Mouse (Mus musculus): ENCODE results near the gene Pgpep1l. TPM values are rescaled to one million over a fixed set of nuclear protein-coding genes. Genes with fewer than 3 reads are reported as not detected.
"Not testable (repeated sequence)": the region's sequence is repeated elsewhere in the genome, so short reads cannot be mapped to it uniquely, and the experiment has no call there.

The Pgpep1l gene
- polyA plus RNA-seq, 1 experiment from 2014 or later = not detected

DNA sequence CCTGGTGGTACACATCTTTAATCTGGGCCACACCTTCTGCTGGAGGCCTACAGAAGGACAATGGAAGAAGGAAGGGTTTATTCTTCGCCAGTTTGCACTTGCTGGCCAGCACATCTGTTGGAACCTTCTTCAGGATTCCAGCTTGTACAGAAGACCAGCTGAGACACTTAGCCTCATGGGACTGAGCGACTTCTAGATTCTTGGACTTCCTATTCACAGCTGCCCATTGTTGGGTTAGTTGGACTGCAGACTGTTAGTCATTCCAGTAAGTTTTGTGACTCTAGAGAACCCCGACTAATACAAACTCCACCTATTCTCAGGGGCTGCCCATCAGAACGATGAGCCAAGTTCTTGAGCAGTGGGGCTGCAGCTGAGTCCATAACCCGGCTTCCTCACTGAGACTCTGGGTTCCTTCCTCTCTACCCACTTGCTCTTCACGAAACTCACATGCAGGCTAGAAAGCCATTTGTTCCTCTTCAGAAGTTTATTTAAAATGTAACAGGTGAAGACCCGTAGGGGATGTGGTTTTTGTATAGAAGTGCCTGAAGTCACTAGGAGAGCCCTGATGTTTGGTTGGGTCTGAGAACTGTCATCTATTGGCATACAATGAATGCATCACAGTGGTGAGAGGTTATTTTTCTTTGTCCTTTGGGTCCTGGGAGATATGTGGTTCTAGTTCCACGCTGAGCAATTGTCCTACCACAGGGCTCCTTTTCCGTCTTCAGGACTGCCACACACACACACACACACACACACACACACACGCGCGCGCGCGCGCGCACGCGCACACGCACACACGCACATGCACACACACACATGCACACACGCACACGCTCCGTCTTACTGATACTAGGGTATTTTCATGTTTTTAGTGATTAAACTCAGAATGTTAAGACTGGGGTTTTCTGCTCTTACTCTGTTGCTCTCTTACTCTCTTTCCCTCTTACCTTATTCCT is 22.8 kb upstream of the Pgpep1l start:
- no peaks in the 10 kb centered on the region for H3K9me3 ChIP-seq (replicated peaks; ENCODE audit: control insufficient read depth, low read length)
- no peaks in the 10 kb centered on the region for H3K27me3 ChIP-seq (ENCODE audit: control insufficient read depth, insufficient read depth, low read depth, low read length)
- H3K36me3 ChIP-seq (ENCODE audit: control insufficient read depth, insufficient read depth) = no peaks in the 10 kb centered on the region
- no peak overlapping the region for H3K9ac ChIP-seq (ENCODE audit: low read depth, low read length)
- no peak for ATAC-seq (ENCODE audit: low read depth)
- 73% methylated on average over 24 of the region's 24 CpGs for WGBS (ENCODE audit: insufficient replicate concordance)
- H3K4me3 ChIP-seq (ENCODE audit: low read depth, low read length) = no peak overlapping the region
- no peaks in the 10 kb centered on the region for H3K4me1 ChIP-seq (ENCODE audit: control insufficient read depth, low read depth, low read length)
- H3K27ac ChIP-seq (ENCODE audit: low read length) = no peak overlapping the region; the same call in 1 of the 2 replicates
- no peak overlapping the region for H3K4me2 ChIP-seq (ENCODE audit: low read depth, low read length)

DNA sequence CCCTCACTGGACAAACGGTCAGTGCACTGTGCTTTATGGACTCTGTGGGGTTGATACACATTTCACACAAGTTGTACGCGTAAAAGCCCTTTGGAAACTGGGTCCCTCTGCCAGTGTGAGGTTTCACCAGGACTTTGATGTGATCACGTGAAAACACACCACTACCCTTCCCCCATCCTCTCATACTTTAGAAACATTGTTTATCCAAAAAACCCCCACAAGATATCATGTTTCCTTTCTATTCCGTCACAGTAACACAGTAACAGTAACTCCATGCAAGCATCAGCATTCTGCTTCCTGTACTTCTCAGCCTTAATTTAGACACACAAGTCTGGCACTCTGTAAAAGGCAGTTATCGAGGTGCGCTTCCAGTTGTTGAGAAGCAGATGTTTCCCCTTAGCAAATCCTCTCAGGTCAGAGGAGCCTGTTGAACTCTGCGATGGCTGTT is 21.8 kb upstream of the Pgpep1l start:
- no peaks in the 10 kb centered on the region for H3K27me3 ChIP-seq (ENCODE audit: control insufficient read depth, insufficient read depth, low read depth, low read length)
- 0 out of 2 replicates have a peak, but pooled peaks have one; percentile 27 for ATAC-seq (ENCODE audit: low read depth)
- H3K9me3 ChIP-seq (replicated peaks; ENCODE audit: control insufficient read depth, low read length) = no peaks in the 10 kb centered on the region
- H3K36me3 ChIP-seq (ENCODE audit: control insufficient read depth, insufficient read depth) = no peaks in the 10 kb centered on the region
- no peak overlapping the region for H3K4me3 ChIP-seq (ENCODE audit: low read depth, low read length)
- H3K4me1 ChIP-seq (ENCODE audit: control insufficient read depth, low read depth, low read length) = no peaks in the 10 kb centered on the region
- 46% methylated on average over 8 of the region's 8 CpGs for WGBS (ENCODE audit: insufficient replicate concordance)
- no peak overlapping the region for H3K4me2 ChIP-seq (ENCODE audit: low read depth, low read length)
- H3K9ac ChIP-seq (ENCODE audit: low read depth, low read length) = no peak overlapping the region
- peak overlapping the region; percentile 37 for H3K27ac ChIP-seq (ENCODE audit: low read length)

- Histone ChIP-seq H3K4me3 (ENCODE audit: low read depth, low read length) (no peak overlapping the region), H3K4me2 (ENCODE audit: low read depth, low read length) (no peak overlapping the region), H3K27me3 (ENCODE audit: control insufficient read depth, insufficient read depth, low read depth, low read length) (no peaks in the 10 kb centered on the region), H3K9ac (ENCODE audit: low read depth, low read length) (no peak overlapping the region), H3K4me1 (ENCODE audit: control insufficient read depth, low read depth, low read length) (no peaks in the 10 kb centered on the region), H3K36me3 (ENCODE audit: control insufficient read depth, insufficient read depth) (no peaks in the 10 kb centered on the region), H3K27ac (ENCODE audit: low read length) (no peak overlapping the region), H3K9me3 (replicated peaks; ENCODE audit: control insufficient read depth, low read length) (no peaks in the 10 kb centered on the region)
- 56% methylated on average over 7 of the region's 7 CpGs for WGBS (ENCODE audit: insufficient replicate concordance)
- no peak for ATAC-seq (ENCODE audit: low read depth)
Observed at GRCm38 (mm10) chr7:68283776-68284175, 19.7 kb upstream of the Pgpep1l start.

DNA sequence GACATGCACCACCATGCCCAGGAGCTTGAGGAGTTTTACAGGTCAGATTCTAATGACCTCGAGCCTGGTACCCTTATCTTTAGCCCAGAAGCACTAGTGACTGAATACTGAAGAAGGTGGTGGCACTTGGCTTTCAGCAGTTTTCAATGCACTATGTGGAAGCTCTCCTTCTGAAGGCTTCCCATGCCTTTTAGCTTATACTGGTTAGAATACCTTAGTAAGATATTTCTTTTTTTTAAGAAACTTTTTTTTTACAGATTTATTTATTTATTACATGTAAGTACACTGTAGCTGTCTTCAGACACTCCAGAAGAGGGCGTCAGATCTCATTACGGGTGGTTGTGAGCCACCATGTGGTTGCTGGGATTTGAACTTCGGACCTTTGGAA is 19.1 kb upstream of the Pgpep1l start:
- 41% methylated on average over 4 of the region's 4 CpGs for WGBS (ENCODE audit: insufficient replicate concordance)
- not testable (repeated sequence) for H3K9ac ChIP-seq (ENCODE audit: low read depth, low read length); ATAC-seq (ENCODE audit: low read depth)

DNA sequence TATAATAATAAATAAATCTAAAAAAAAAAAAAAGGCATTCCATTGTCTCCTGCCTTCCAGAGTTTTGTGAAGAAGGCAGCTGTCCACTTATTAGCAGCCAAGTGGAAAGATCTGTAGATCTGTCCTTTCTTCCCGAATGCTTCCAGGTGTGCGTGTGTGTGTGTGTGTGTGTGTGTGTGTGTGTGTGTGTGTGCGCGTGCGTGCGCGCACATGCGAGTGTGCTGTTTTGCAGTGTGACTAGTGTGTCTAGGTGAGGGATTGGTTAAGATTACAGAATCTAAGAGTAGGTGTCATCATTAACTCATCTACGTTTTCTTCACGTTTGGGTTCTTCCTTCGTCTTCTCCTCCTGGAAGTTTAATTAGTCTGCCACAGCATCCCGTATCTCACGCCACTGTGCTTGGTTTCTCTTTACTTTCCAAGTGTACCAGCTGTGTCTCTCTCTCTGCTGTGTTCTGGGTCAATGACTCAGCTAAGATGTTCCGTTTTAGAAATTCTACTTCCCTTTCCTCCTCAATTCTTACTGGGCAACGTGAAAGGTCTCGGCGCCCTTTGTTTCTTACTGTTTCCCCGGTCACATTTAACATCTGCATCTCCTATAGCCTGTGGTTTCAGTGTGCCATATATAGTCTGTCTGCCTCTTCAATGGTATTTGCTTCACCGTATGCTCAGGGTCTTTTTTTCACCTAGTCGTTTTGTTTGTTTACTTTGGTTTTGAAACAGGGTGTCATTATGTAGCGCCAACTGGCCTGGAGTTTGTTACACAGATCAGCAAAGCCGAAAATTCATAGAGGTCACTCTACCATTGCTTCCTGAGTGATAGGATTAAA is 18.5 kb upstream of the Pgpep1l start:
- Histone ChIP-seq H3K4me2 (ENCODE audit: low read depth, low read length) (peak overlapping the region; percentile 30; the same call in 1 of the 2 replicates), H3K27ac (ENCODE audit: low read length) (peak overlapping the region; percentile 53; the same call in 1 of the 2 replicates), H3K4me1 (ENCODE audit: control insufficient read depth, low read depth, low read length) (no peaks in the 10 kb centered on the region), H3K4me3 (ENCODE audit: low read depth, low read length) (no peak overlapping the region), H3K9ac (ENCODE audit: low read depth, low read length) (no peak overlapping the region), H3K9me3 (replicated peaks; ENCODE audit: control insufficient read depth, low read length) (no peaks in the 10 kb centered on the region), H3K27me3 (ENCODE audit: control insufficient read depth, insufficient read depth, low read depth, low read length) (no peaks in the 10 kb centered on the region), H3K36me3 (ENCODE audit: control insufficient read depth, insufficient read depth) (no peaks in the 10 kb centered on the region)
- 46% methylated on average over 22 of the region's 22 CpGs for WGBS (ENCODE audit: insufficient replicate concordance)
- ATAC-seq (ENCODE audit: low read depth) = peak; percentile 24; the same call in 1 of the 2 replicates

More for the DNA sequence above, 19.1 kb upstream of the Pgpep1l start:
- not testable (repeated sequence) for H3K27me3 ChIP-seq (ENCODE audit: control insufficient read depth, insufficient read depth, low read depth, low read length); H3K4me1 ChIP-seq (ENCODE audit: control insufficient read depth, low read depth, low read length); H3K4me3 ChIP-seq (ENCODE audit: low read depth, low read length); H3K9me3 ChIP-seq (replicated peaks; ENCODE audit: control insufficient read depth, low read length); H3K36me3 ChIP-seq (ENCODE audit: control insufficient read depth, insufficient read depth)
- peak overlapping the region; percentile 53; the same call in 1 of the 2 replicates for H3K27ac ChIP-seq (ENCODE audit: low read length)
- peak overlapping the region; percentile 30; the same call in 1 of the 2 replicates for H3K4me2 ChIP-seq (ENCODE audit: low read depth, low read length)

DNA sequence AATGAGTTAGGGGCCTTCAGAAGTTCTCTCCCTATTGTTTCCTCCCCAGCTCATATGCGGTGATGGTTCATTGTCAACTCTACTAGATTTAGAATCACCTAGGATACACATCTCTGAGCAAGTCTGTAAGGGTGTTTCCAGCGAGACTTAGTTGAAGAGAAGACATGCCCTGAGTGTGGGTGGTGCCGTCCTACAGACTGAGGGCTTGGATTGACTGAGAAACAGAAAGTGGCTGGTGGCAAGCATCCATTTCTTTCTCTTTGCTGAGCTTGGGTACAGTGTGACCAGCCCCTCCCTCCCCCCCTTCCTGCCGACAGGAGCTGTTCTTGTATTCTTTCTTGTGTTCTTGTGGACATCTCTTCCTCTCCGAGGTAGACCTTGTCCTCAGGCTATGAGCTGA is 17.3 kb upstream of the Pgpep1l start:
- Histone ChIP-seq H3K4me3 (ENCODE audit: low read depth, low read length) (no peak overlapping the region), H3K27ac (ENCODE audit: low read length) (no peak overlapping the region), H3K9me3 (replicated peaks; ENCODE audit: control insufficient read depth, low read length) (no peaks in the 10 kb centered on the region), H3K4me1 (ENCODE audit: control insufficient read depth, low read depth, low read length) (peaks cover under 1% of the 10 kb centered on the region; the same call in 1 of the 2 replicates), H3K4me2 (ENCODE audit: low read depth, low read length) (no peak overlapping the region), H3K36me3 (ENCODE audit: control insufficient read depth, insufficient read depth) (no peaks in the 10 kb centered on the region), H3K9ac (ENCODE audit: low read depth, low read length) (no peak overlapping the region), H3K27me3 (ENCODE audit: control insufficient read depth, insufficient read depth, low read depth, low read length) (no peaks in the 10 kb centered on the region)
- WGBS (ENCODE audit: insufficient replicate concordance) = 49% methylated on average over 5 of the region's 5 CpGs
- no peak for ATAC-seq (ENCODE audit: low read depth)

GRCm38 (mm10) chr7:68280352-68280869 is 16.4 kb upstream of the Pgpep1l start:
- Histone ChIP-seq H3K27me3 (ENCODE audit: control insufficient read depth, insufficient read depth, low read depth, low read length) (no peaks in the 10 kb centered on the region), H3K27ac (ENCODE audit: low read length) (no peak overlapping the region), H3K4me2 (ENCODE audit: low read depth, low read length) (no peak overlapping the region), H3K36me3 (ENCODE audit: control insufficient read depth, insufficient read depth) (no peaks in the 10 kb centered on the region), H3K9ac (ENCODE audit: low read depth, low read length) (no peak overlapping the region), H3K9me3 (replicated peaks; ENCODE audit: control insufficient read depth, low read length) (no peaks in the 10 kb centered on the region), H3K4me1 (ENCODE audit: control insufficient read depth, low read depth, low read length) (peaks cover 3% of the 10 kb centered on the region), H3K4me3 (ENCODE audit: low read depth, low read length) (no peak overlapping the region)
- ATAC-seq (ENCODE audit: low read depth) = no peak
- WGBS (ENCODE audit: insufficient replicate concordance) = 74% methylated on average over 19 of the region's 19 CpGs

DNA sequence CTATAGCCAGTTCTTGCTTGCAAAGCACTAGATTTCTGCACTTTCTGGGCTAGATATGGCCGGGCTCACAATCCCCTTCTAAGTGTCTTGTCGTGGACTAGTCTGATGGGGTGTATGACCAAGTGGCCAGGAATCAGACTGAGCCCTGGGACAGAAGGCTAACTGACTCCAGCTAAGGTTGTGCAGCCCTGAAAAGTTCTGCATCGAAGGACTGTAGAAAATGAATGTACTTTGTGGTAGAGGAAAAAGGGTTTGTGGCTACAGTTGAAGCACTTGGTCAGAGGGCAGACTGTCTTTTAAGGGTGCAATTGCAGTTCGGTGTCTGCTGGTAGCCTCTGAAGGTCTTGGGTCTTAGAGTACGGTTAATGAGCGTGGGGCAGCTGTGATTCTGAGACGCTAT is 15.4 kb upstream of the Pgpep1l start:
- no peaks in the 10 kb centered on the region for H3K36me3 ChIP-seq (ENCODE audit: control insufficient read depth, insufficient read depth)
- peaks cover 3% of the 10 kb centered on the region for H3K4me1 ChIP-seq (ENCODE audit: control insufficient read depth, low read depth, low read length)
- no peaks in the 10 kb centered on the region for H3K27me3 ChIP-seq (ENCODE audit: control insufficient read depth, insufficient read depth, low read depth, low read length)
- no peaks in the 10 kb centered on the region for H3K9me3 ChIP-seq (replicated peaks; ENCODE audit: control insufficient read depth, low read length)
- WGBS (ENCODE audit: insufficient replicate concordance) = 64% methylated on average over 7 of the region's 7 CpGs
- H3K4me3 ChIP-seq (ENCODE audit: low read depth, low read length) = no peak overlapping the region
- H3K4me2 ChIP-seq (ENCODE audit: low read depth, low read length) = no peak overlapping the region
- H3K9ac ChIP-seq (ENCODE audit: low read depth, low read length) = no peak overlapping the region
- no peak overlapping the region for H3K27ac ChIP-seq (ENCODE audit: low read length)
- no peak for ATAC-seq (ENCODE audit: low read depth)

Measured in liver, embryonic 16.5 days (tissue).